Mouse (Mus musculus) stomach, embryonic 14.5 days (tissue): ENCODE measurements at regions not wholly inside any gene's neighbourhood (a gene's known extent, or its start where the extent isn't known, plus 50 kb on each side); places are given as distances from the start of the nearest gene placed in this dataset. TPM values are rescaled to one million over a fixed set of nuclear protein-coding genes. Genes with fewer than 3 reads are reported as not detected.

Source experiments
- ATAC-seq: fragments of 200-750 bp; cut with Nextera tagmentation; 2 replicates; pipeline ENCODE4 v1.8.0; 2017; ENCODE audit warnings: low read depth, moderate TSS enrichment; ENCODE audit not compliant: insufficient number of reproducible peaks, insufficient read depth, low FRiP score
- H3K27ac ChIP-seq: fragments of 300-500 bp; sonication (generic); 2 replicates; pipeline ENCODE4 v1.5.1; 2014; ENCODE audit warnings: mild to moderate bottlenecking, low read length, moderate library complexity, mixed read lengths
- H3K27me3 ChIP-seq: fragments of 300-500 bp; sonication (generic); 2 replicates; pipeline ENCODE4 v1.6.1; 2014; ENCODE audit warnings: low read length, control low read depth, mixed read lengths; ENCODE audit not compliant: control insufficient read depth, insufficient read depth
- H3K36me3 ChIP-seq: fragments of 300-500 bp; sonication (generic); 2 replicates; pipeline ENCODE4 v1.6.1; 2014; ENCODE audit warnings: mild to moderate bottlenecking, control low read depth, low read length, moderate library complexity, mixed read lengths; ENCODE audit not compliant: control insufficient read depth, insufficient read depth
- H3K4me1 ChIP-seq: fragments of 300-500 bp; sonication (generic); 2 replicates; pipeline ENCODE4 v1.6.1; 2014; ENCODE audit warnings: low read length, control low read depth, mixed read lengths; ENCODE audit not compliant: control insufficient read depth, insufficient read depth
- H3K4me2 ChIP-seq: fragments of 300-500 bp; sonication (generic); replicated peaks from 2 replicates; pipeline ENCODE4 v1.6.1; 2014; ENCODE audit warnings: low read depth, low read length, control low read depth
- H3K4me3 ChIP-seq: fragments of 300-500 bp; sonication (generic); 2 replicates; pipeline ENCODE4 v1.5.1; 2014; ENCODE audit warnings: low read depth, low read length, control low read depth
- H3K9ac ChIP-seq: fragments of 300-500 bp; sonication (generic); replicated peaks from 2 replicates; pipeline ENCODE4 v1.6.1; 2014; ENCODE audit warnings: low read depth, mild to moderate bottlenecking, control low read depth, low read length, moderate library complexity, mixed read lengths
- H3K9me3 ChIP-seq: fragments of 300-500 bp; sonication (generic); 2 replicates; pipeline ENCODE4 v1.6.1; 2016; ENCODE audit warnings: low read depth, low read length, control low read depth; ENCODE audit not compliant: control insufficient read depth
- WGBS: fragments of 180-500 bp; shearing (Covaris S2); extraction: QIAGEN DNeasy Blood & Tissue Kit; methylation state at CpG from one replicate; pipeline ENCODE4 v1.1.7; 2014; 5-methylcytosine and 5-hydroxymethylcytosine counted together
- microRNA-seq: library from miRNA; unstranded; fragments of <30 nt; microRNA quantifications from one replicate; pipeline ENCODE4, GENCODE M21; 2016

- Histone ChIP-seq H3K4me2 (no peak overlapping the region), H3K27ac (no peak overlapping the region), H3K27me3 (no peaks in the 10 kb centered on the region), H3K36me3 (no peaks in the 10 kb centered on the region), H3K4me1 (no peaks in the 10 kb centered on the region), H3K9me3 (no peaks in the 10 kb centered on the region), H3K4me3 (no peak overlapping the region), H3K9ac (no peak overlapping the region)
- whole genome bisulfite sequencing: 61% methylated on average over 2 of the region's 2 CpGs
- no peak for ATAC-seq
Observed at GRCm38 (mm10) chr1:64172122-64172521, 50.0 kb upstream of the Klf7 start.

Small RNAs in the stretch of these regions (microRNA-seq; reads per million reads assigned to microRNA genes)
- gene Gm25748: not detected
